Mouse (Mus musculus) bone marrow macrophage, adult 2 months (primary cell): ENCODE results near the gene Armcx4.

Experiments
- CTCF ChIP-seq: IDR thresholded peaks from 2 replicates; pipeline ENCODE4 v1.5.1; 2012; ENCODE audit warnings: low read depth, mild to moderate bottlenecking, low read length, moderate library complexity
- POLR2A ChIP-seq: IDR thresholded peaks from 2 replicates; pipeline ENCODE4 v1.6.1; 2012; ENCODE audit warnings: mild to moderate bottlenecking, low read depth, low read length, borderline replicate concordance

DNA sequence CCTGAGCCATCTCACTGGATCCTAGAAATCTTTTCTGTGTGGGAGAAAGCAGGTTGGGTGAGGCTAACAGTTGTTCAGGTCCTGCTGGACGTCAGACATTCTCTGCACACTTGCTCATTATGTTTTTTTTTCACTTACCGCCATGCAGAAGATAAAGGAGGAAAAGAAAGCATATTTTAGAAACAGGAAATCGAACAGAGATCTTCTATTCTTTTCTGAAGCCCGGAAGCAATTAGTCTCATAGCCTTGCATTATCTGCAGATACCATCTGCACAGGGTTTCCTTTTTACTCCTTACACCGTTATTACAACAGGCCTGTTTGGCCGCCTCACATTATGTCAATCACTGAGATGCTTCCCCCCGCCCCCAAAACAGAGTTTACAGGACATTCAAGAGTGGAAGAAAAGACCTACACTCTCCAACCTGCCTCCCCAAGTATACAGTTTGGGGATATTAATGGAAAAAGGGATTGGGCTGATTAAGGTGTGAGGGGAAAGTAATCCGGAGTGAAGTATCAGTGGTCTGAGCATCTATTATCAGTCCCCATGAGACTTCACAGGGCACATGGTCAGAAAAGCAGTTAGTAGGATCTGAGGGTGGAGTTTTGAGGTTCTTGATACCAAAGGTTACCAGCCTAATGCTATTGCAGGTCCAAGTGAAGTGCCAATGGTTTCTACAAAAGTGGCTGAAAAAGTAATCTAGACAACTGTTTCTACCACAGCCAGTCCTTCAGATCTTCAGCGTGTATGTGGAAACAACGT lies 45.1 kb upstream of the Armcx4 start:
- TF ChIP-seq CTCF: no peak
- TF ChIP-seq POLR2A: no peak
